Mouse (Mus musculus) heart, embryonic 15.5 days (tissue): ENCODE data around the gene Rhno1. TPM values are rescaled to one million over a fixed set of nuclear protein-coding genes. Genes with fewer than 3 reads are reported as not detected.

Experiments used
- ATAC-seq: fragments of 200-750 bp; cut with Nextera tagmentation; replicated peaks from 2 replicates; pipeline ENCODE4 v1.8.0; 2017; ENCODE audit warnings: low read depth, moderate TSS enrichment; ENCODE audit not compliant: insufficient number of reproducible peaks, insufficient read depth, low FRiP score
- H3K27ac ChIP-seq: fragments of 300-500 bp; sonication (generic); 2 replicates; pipeline ENCODE4 v1.5.1; 2015; ENCODE audit warnings: mild to moderate bottlenecking, inconsistent platforms
- H3K27me3 ChIP-seq: fragments of 300-500 bp; sonication (generic); 2 replicates; pipeline ENCODE4 v1.6.1; 2015; ENCODE audit warnings: inconsistent platforms
- H3K36me3 ChIP-seq: fragments of 300-500 bp; sonication (generic); 2 replicates; pipeline ENCODE4 v1.6.1; 2015; ENCODE audit warnings: mild to moderate bottlenecking, inconsistent platforms
- H3K4me1 ChIP-seq: fragments of 300-500 bp; sonication (generic); replicated peaks from 2 replicates; pipeline ENCODE4 v1.6.1; 2015; ENCODE audit warnings: inconsistent platforms
- H3K4me2 ChIP-seq: fragments of 300-500 bp; sonication (generic); 2 replicates; pipeline ENCODE4 v1.6.1; 2015; ENCODE audit warnings: inconsistent platforms, mild to moderate bottlenecking, moderate library complexity
- H3K4me3 ChIP-seq: fragments of 300-500 bp; sonication (generic); 2 replicates; pipeline ENCODE4 v1.5.1; 2015; ENCODE audit warnings: mild to moderate bottlenecking, inconsistent platforms
- H3K9ac ChIP-seq: fragments of 300-500 bp; sonication (generic); 2 replicates; pipeline ENCODE4 v1.6.1; 2015; ENCODE audit warnings: mild to moderate bottlenecking, inconsistent platforms
- H3K9me3 ChIP-seq: fragments of 300-500 bp; sonication (generic); replicated peaks from 2 replicates; pipeline ENCODE4 v1.6.1; 2016; ENCODE audit warnings: inconsistent platforms
- WGBS: fragments of 180-500 bp; shearing (Covaris S2); methylation state at CpG from one replicate; pipeline ENCODE4 v1.1.7; 2015; ENCODE audit warnings: mixed read lengths; 5-methylcytosine and 5-hydroxymethylcytosine counted together
- polyA plus RNA-seq: library from polyadenylated mRNA; unstranded; fragments of >200 nt; fragmentation: Nextera tagmentation; extraction: Ambion mirVana; gene quantifications from 2 replicates; pipeline ENCODE4 v1.2.1, GENCODE M21; 2015

The Rhno1 gene
- polyA plus RNA-seq, 1 experiment from 2014 or later: 69.7 TPM

DNA sequence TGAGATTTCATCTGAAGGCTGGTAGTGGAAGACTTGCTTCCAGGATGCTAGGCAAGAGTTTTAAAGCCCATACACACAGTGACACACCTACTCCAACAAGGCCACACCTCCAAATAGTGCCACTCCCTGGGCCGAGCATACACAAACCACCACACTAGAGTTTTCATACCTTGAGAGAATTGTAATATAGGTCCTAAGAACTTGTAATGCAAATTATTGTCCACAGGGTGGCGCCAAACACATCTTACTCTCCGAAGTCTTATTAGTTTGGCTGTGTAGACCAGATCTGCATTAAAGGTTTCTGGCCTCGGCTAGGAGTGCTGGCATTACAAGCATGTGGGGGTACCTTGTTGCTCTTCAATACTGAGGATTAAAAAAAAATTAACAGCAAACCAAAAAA, 44.4 kb downstream of the Rhno1 start:
- H3K36me3 ChIP-seq: peaks cover 19% of the 10 kb centered on the region
- ATAC-seq: no peak; the same call in 1 of the 2 replicates
- 6% methylated on average over 4 of the region's 4 CpGs for WGBS

DNA sequence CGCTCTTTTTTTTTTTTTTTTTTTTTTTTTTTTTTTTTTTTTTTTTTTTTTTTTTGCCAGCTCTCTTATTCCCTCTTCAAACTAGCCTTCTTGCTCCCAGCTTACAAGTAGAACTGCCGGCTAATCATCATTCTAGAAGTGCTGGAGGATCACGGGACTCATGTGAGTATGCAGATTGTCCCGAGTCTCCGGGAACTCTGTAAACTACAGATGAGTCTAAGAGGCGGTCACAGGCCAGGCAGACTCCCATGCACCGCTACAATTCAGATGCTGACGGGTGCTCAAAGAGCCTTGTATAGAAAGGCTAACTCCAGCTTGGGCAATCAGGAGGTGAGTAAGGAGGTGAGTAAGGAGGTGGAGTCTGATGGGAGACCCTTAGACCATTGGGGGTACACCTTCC, 47.1 kb downstream of the Rhno1 start:
- WGBS: 67% methylated on average over 8 of the region's 8 CpGs

More for the DNA sequence above, 44.4 kb downstream of the Rhno1 start:
- Histone ChIP-seq H3K4me1 (no peaks in the 10 kb centered on the region), H3K9ac (no peak overlapping the region), H3K4me2 (no peak overlapping the region), H3K27ac (no peak overlapping the region), H3K27me3 (no peaks in the 10 kb centered on the region), H3K4me3 (no peak overlapping the region), H3K9me3 (no peaks in the 10 kb centered on the region)

DNA sequence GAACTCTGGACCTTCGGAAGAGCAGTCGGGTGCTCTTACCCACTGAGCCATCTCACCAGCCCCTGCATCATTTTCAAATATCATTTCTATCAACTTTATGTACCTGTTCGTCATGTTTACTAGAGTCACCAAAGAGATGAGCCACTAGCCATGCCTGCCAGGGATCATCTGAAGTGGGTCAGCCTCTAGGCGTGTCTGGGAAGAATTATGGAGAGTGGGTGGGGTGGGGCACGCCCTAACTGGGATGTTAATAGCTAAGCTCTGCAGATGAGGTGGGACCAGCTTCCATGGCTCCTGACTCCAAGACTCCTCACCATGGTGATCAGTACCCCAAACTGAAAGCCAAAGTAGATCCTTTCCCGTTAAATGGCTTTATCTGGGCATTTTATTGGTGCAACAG, 47.9 kb downstream of the Rhno1 start:
- 84% methylated on average over 6 of the region's 6 CpGs for WGBS
- H3K4me3 ChIP-seq: no peak overlapping the region
- H3K4me1 ChIP-seq: no peaks in the 10 kb centered on the region
- no peaks in the 10 kb centered on the region for H3K36me3 ChIP-seq
- no peak overlapping the region for H3K27ac ChIP-seq
- no peak overlapping the region for H3K4me2 ChIP-seq
- H3K9me3 ChIP-seq: no peaks in the 10 kb centered on the region
- H3K27me3 ChIP-seq: no peaks in the 10 kb centered on the region
- no peak overlapping the region for H3K9ac ChIP-seq
- ATAC-seq: no peak

More for the DNA sequence above, 47.1 kb downstream of the Rhno1 start:
- Histone ChIP-seq H3K4me2 (no peak overlapping the region), H3K4me3 (no peak overlapping the region), H3K4me1 (no peaks in the 10 kb centered on the region), H3K9me3 (no peaks in the 10 kb centered on the region), H3K27ac (no peak overlapping the region), H3K9ac (no peak overlapping the region), H3K36me3 (no peaks in the 10 kb centered on the region), H3K27me3 (no peaks in the 10 kb centered on the region)
- ATAC-seq: no peak

DNA sequence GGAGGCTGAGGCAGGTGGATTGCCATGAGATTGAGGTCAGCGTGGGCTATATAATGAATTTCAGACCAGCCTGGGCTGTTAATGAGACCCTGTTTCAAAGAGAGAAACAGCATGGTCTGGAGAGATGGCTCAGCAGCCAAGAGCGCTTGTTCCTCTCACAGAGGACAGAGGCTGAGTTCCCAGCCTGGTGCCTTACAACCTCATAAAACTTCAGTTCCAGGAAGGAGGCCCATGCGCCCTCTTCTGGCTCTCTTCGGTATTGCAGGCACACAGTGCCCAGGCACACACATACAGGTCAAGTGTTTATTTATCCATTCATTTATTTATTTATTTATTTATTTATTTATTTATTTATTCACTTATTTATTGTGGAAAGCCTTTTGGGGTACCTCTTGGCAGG, 54.4 kb downstream of the Rhno1 start:
- WGBS: 30% methylated on average over 4 of the region's 4 CpGs
- Histone ChIP-seq H3K4me3 (no peak overlapping the region), H3K9ac (no peak overlapping the region), H3K27me3 (no peaks in the 10 kb centered on the region), H3K9me3 (no peaks in the 10 kb centered on the region), H3K27ac (no peak overlapping the region), H3K4me1 (no peaks in the 10 kb centered on the region), H3K36me3 (no peaks in the 10 kb centered on the region), H3K4me2 (no peak overlapping the region)
- no peak for ATAC-seq

Other genes with a start within 250 kb of the Rhno1 start
- gene Tspan9, start 219.3 kb downstream of the Rhno1 start, polyA plus RNA-seq: 134 and 142 TPM in 2 replicates
- gene Tead4, start 62.1 kb downstream of the Rhno1 start, polyA plus RNA-seq: 2.3 and 2.7 TPM in 2 replicates
- gene Tulp3, start 7.1 kb downstream of the Rhno1 start, polyA plus RNA-seq: 9.0 and 13.3 TPM in 2 replicates
- gene Foxm1, start 56 bp upstream of the Rhno1 start, polyA plus RNA-seq: 18.1 and 28.4 TPM in 2 replicates
- gene Tex52, start 12.5 kb upstream of the Rhno1 start, polyA plus RNA-seq: 0.18 and 0.39 TPM in 2 replicates
- gene Gm44596, start 12.6 kb upstream of the Rhno1 start, polyA plus RNA-seq: not detected in 2 replicates
- 2.3 and 4.0 TPM in 2 replicates for gene Nrip2, start 36.4 kb upstream of the Rhno1 start, polyA plus RNA-seq
- gene Itfg2, start 62.0 kb upstream of the Rhno1 start, polyA plus RNA-seq: 21.8 and 33.7 TPM in 2 replicates
- 245 and 276 TPM in 2 replicates for gene Fkbp4, start 75.8 kb upstream of the Rhno1 start, polyA plus RNA-seq
- gene Pzp, start 163.8 kb upstream of the Rhno1 start, polyA plus RNA-seq: 0.28 and 2.3 TPM in 2 replicates
- gene A2ml1, start 218.7 kb upstream of the Rhno1 start, polyA plus RNA-seq: 0.98 and 2.3 TPM in 2 replicates